Mouse (Mus musculus): Measurements from ENCODE around the gene Olfr64. TPM values are rescaled to one million over a fixed set of nuclear protein-coding genes. Genes with fewer than 3 reads are reported as not detected.

Gene Olfr64
- not detected for total RNA-seq (2021)
- long read RNA-seq, experiment 1, result 0 reads
- long read RNA-seq, experiment 2, result 0 reads

DNA sequence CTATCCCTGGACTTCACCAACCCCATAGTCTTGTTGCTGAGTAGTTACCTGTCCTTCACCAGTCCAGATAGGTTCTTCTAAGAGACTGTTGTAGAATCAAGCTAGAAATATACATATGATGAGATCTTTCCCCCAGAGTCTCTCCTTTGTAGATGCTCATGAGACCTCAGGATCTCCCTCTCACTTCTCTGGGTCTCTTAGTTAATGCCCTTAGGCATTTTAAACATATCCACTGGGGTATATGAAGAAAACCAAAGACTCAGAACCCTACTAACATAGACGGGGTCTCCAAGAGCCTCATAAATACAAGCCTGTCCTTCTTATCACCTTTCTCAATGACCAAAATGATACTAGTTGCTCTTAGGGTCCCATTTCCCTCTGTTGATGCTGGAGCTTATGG, at the start of gene Olfr64:
TSS of gene Olfr64 (minus strand) at position 101 of the 400 bp plus-strand sequence.
- DNase-seq, result no peak

DNA sequence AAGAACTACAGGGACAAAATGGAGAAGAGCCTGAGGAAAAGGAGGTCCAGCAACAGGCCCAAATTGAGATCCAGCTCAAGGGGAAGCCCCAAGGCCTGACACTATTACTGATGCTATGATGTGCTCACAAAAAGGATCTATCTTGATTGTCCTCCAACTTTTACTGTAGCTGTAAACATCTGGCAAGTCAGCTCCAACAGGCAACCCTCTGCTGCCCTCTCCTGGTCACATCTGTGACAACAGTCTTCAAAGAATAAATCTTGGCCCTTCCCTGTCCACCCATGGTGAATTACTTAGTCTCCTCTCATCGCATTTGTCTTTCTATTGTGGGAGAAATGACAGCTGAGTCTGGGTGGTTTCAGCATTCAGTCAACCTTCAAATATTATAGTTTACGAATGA, 48.4 kb upstream of the Olfr64 start:
- DNase-seq, result no peak

- no peak for DNase-seq
These were observed 40.0 kb upstream of the Olfr64 start, which contains the start of gene Olfr632 for GRCm38 (mm10) chr7:103934264-103934663. Olfr632 (plus strand) TSS chr7:103934347.

DNA sequence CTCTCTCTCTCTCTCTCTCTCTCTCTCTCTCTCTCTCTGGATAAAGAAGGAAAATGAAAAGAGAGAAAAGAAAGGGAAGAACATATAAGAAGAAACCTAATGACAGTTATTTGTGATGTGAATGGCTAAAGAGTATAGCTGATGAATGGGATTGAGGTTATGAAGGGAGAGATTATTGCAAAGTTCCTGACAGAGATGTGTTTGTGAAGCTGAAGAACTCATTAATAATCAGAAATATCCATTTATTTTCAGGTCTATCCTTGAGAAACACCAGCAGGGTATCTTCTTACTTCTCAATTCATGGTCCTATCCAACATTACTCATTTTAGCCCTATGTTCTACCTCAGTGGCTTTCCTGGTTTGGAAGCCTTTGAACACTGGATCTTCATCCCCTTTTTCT, 34.2 kb upstream of the Olfr64 start, which contains the start of gene Olfr631:
TSS of gene Olfr631 (plus strand) at position 301 of the 400 bp plus-strand sequence.
- no peak for DNase-seq

GRCm38 (mm10) chr7:103915338-103915737, 21.1 kb upstream of the Olfr64 start:
- no peak for DNase-seq

DNA sequence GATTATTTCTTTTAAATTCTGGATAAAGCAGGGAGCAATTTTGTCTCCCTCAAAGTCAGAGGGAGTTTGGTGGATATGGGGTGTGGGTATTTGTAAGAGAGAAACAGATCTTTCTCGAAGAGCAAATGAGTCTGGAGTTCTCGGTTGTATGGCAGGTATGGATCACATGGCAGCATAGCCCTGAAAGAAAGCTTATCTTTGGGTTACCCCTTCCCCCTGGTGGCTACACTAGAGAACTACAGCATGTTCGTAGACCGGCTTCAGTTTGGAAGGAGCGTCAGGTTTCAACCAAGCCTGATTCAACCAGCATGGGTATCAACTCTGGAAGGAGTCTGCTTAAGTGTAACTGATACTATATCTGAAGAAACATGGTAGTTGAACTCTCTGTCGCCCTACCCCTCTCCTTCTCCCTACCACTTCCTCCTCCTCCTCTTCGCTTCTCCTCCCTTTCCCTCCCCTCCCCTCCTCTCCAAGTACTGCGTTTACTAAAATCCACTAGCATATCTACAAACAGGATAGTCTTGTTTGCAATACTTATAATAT, 18.8 kb upstream of the Olfr64 start:
- no peak for DNase-seq

- no peak for DNase-seq
These were observed 15.8 kb upstream of the Olfr64 start for GRCm38 (mm10) chr7:103910047-103910446.

- DNase-seq, result no peak
These were observed 8.9 kb upstream of the Olfr64 start, which contains the start of gene Olfr65 for GRCm38 (mm10) chr7:103903187-103903586. Olfr65 (plus strand) TSS chr7:103903487.

DNA sequence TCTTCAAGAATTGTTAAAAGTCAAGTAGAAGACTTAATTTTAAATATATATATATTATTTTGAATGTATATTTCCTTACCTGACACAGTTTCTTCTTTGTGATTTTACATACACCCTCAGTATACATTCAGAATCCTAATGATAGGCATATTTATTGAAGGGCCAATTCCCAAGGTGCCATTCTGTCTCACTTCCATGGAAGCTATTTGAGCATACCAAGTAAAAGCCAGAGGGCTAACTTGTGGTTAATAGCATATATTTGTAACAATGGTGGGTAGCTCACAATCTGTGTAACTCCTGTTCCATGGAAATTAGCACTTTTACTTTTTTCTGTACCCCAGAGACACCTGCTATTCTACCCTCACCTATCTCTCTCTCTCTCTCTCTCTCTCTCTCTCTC, 8.1 kb downstream of the Olfr64 start, which contains the start of gene Olfr66:
TSS of gene Olfr66 (minus strand) at position 101 of the 400 bp plus-strand sequence.
- DNase-seq, result no peak

DNA sequence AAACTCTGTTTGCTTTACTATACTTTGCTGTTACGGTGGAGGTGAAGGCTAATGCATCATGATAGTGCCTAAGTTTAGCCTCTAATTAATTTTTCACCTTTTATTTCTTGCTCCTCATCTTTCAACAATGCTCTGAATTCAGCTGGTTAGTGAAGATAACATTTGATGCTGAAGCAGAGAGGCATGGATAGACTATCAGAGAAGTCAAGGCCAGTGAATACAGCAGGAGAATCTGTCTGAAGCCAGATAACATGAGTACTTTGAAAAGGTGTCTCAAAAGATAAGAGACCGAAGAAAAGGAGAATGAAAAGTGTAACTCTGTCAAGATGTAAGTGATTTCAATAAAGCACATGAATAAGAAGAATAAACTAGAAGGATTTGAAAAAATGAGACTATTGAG, 17.2 kb downstream of the Olfr64 start:
- DNase-seq, result no peak

- DNase-seq, result no peak
These were observed 19.8 kb downstream of the Olfr64 start for GRCm38 (mm10) chr7:103874451-103874850.

DNA sequence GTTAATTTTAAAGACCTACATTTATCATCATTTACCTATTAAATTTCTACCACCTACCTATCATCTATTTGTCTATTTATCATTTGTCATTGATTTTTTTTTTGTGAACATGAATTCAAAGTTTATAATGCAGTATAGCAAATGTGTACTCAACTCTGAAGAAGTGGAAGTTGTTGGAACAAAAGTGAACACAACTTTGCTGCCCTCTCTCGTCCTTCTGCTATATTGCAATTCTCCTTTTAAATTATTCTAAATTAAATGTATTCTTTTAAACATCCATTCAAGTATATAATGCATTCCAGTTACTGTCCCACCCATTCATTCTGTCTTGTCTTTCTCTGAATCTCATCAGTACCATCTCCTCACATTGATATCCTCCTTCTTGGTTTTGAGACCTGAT, 21.2 kb downstream of the Olfr64 start:
- no peak for DNase-seq

GRCm38 (mm10) chr7:103870667-103871066, 23.6 kb downstream of the Olfr64 start:
- no peak for DNase-seq

DNA sequence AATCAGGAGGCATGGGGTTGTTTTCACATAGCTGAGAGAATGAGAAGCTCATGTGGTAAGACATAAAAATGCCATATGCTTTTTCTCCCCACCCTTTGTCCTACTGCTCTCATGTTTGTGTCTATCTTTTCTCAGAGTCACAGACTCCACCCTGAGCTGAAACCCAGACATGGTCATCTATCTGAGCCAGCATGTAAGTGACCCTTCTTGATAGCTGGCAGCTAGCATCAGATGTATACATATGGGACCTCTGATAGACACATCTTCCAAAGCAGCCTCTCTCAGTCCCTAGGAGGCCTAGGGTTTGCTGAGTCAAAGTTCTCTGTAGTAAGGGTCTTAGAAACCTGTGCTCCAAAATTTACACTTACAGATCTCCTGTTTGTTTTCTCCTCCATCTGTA, 28.6 kb downstream of the Olfr64 start:
- DNase-seq, result no peak

DNA sequence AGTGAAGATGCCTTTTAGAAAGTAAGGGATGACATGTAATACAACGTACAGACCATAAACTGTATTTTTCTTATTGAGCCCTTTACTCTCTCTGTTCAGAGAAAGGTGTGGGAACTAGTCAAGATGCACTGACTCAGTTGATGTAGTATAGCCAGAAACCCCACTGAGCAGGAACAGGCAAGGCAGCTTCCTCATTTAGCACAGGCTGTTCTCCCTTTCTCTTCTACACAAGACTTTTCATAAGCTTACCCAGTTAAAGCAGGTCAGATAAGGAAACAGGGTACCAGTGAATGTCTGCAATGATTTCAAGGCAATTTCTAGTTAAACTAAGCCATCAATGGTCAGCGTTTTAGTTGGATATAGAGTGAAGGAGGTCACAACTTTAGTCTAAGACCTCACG, 32.8 kb downstream of the Olfr64 start:
- DNase-seq, result no peak

- no peak for DNase-seq
These were observed 33.4 kb downstream of the Olfr64 start for GRCm38 (mm10) chr7:103860855-103861254.

GRCm38 (mm10) chr7:103859076-103859475, 35.2 kb downstream of the Olfr64 start:
- no peak for DNase-seq

DNA sequence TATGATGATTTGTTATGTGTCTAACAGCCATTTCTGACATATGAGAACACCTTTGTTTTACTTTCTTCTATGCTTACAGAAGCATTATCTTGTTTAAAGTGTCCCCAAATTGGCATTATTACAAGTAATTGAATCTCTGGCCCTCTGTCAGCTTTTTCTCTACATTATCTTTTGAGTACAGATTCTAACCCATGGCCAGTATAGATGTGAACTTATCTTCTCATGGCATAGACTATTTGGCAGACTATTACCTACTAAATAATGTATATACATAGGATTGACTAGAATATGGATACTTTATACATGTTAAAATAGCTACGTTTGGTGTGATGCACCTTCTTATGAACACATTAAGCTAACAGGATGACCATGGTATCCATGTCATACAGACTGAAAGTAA, 39.6 kb downstream of the Olfr64 start:
- DNase-seq, result no peak

- no peak for DNase-seq
These were observed 41.2 kb downstream of the Olfr64 start, which contains the start of gene Hbb-y for GRCm38 (mm10) chr7:103853090-103853489. Hbb-y (minus strand) TSS chr7:103853216.

DNA sequence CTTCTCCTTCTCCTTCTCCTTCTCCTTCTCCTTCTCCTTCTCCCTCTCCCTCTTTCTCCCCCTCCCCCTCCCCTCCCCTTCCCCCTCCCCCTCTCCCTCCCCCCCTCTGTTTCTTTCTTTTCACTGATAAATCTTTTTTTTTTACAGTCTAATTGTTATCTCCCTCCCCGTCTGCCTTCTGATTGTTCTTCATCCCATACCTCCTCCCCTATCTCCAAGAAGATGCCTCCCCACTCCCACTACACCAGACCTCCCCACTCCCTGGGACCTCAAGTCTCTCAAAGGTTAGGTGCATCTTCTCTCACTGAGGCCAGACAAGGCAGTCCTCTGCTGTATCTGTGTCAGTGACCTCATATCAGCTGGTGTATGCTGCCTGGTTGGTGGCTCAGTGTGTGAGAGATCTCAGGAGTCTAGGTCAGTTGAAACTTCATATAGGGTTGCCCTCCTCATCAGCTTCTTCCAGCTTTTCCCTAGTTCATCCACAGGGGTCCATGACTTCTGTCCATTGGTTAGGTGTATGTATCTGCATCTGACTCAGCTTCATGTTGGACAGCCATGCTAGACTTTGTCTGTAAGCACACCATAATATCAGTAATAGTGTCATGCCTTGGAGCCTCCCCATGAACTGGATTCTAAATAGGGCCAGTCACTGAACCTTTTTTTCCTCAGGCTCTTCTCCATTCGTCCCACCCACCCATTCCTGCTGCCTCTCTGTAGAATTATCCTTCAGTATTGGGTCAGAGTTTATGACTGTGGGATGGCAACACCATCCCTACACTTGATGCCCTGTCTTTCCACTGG, 49.6 kb downstream of the Olfr64 start:
- DNase-seq, result no peak

DNA sequence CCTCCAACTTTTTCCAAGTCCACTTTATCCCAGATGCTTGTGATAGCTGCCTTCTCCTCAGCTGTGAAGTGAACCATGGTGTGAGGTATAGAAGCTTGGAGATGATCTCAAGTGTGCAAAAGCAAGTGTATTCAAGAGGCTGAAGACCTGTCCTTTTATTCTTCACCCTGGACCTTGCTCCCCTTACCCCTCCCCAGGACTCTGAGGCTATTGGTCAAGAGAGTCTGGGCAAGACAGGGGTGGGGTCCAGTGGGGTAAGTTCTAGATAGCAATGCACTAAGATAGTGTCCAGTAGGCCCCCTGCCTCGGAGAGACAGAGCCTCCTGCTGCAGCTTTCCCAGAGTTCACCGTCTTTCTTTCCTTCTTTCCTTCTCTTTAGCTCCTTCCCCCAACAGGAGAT, 51.3 kb downstream of the Olfr64 start, which contains the start of gene Hbb-bh1:
TSS of gene Hbb-bh1 (minus strand) at position 131 of the 400 bp plus-strand sequence.
- DNase-seq, result no peak

DNA sequence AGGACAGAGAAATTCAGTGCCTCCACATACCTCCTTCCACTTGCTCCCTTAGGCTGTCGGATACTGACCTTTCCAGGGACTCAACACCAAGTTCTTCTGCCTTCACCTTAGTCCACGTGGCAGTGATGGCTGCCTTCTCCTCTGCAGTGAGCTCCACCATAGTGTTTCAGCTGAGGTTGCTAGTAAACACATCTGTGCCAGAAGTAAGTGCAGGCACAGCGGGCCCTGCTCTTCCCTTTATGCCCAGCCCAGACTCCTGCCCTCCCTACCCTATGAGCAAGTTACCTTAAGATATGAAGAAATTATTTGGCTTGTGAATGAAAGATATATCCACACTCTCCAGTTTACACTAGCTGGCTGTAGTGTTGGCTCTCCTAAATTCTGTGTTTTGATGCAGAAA, 54.0 kb downstream of the Olfr64 start, which contains the start of gene Hbb-bh2:
TSS of gene Hbb-bh2 (minus strand) at position 253 of the 400 bp plus-strand sequence.
- DNase-seq, result no peak
